Mouse (Mus musculus): ENCODE measurements at regions not wholly inside any gene's neighbourhood (a gene's known extent, or its start where the extent isn't known, plus 50 kb on each side); places are given as distances from the start of the nearest gene placed in this dataset.

DNA sequence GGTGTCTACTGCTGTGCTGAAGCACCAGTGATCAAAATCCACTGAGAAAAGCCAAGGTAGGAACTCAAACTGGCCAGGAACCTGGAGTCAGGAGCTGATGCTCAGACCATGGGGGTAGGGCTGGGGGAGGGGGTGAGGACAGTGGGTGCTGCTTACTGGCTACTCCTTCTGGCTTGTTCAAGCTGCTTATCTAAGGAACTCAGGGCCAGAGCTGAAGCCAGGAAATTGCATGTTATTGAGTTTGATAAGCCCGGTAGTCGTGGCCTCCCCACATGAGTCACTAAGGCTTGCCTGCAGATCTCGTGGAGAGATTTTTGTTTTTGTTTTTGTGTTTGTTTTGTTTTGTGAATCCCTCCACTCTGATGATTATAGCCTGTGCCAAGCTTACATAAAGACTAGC is 65.9 kb downstream of the Tmem215 start:
- no peak for DNase-seq (ENCODE audit: low spot score in 2 of 2)

- no peak for DNase-seq (ENCODE audit: low spot score in 2 of 2)
These were observed 71.4 kb downstream of the Tmem215 start for GRCm38 (mm10) chr4:40543085-40544048.

GRCm38 (mm10) chr4:40544056-40544455 is 72.1 kb downstream of the Tmem215 start:
- peak in 1 of 2 experiments; percentile 38 for DNase-seq (ENCODE audit: low spot score in 2 of 2)

DNA sequence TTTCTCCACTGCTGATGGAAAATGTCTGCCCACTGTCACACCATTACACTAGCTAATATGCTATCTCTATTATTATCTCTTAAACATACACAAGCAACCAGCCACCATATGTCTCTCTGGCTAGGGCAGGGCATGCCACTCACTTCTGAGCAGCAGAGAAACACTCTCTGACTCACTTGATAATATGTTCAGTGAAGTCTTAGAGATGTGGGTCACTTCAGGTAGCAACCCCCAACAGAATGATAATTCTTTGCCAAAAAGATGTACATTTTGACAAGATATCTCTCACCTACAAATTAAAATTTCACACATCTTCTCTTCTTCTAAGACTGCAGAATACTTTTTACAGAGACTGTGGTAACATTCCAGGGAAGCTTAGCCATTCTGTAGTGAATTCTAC is 72.8 kb downstream of the Tmem215 start:
- DNase-seq (ENCODE audit: low spot score in 2 of 2): no peak

DNA sequence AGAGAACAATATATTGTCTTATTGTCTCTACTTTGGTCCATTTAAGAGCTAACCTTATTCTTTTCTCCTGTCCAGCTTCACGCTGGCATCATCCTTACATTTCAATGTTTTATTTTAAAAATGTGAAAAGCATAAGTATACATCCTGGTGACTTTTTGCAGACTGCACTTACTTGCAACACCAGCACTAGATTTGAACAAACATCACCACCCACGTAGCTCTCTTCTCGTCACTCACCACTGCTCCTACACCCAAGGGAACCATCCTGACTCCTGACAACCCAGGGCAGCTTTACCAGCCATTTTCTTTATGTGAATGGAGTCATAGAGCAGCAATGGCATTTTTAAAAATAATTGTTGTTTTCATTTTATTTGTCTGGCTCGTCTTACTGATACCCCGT is 73.7 kb downstream of the Tmem215 start:
- DNase-seq (ENCODE audit: low spot score in 2 of 2): no peak

GRCm38 (mm10) chr4:40559824-40560223 is 87.8 kb downstream of the Tmem215 start:
- DNase-seq (ENCODE audit: low spot score in 2 of 2): no peak

DNA sequence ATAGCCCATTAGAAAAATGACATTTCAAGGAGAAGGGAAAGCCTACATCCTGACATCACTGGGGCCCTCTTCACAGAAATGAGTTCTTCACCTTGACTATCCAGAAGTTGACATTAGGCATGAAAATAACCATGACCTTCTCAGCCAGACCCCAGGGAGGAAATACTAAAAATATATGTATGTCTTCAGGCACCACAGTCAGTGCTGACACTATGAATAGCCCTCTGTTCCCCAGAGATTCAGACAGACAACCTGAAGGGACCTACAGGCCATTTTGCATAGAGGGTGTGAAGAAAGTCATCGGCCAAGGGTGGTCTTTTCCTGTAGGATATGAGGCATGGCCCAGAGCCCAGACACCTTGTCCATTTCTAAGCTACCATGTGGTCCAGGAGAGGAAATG is 101.3 kb downstream of the Tmem215 start:
- DNase-seq (ENCODE audit: low spot score in 2 of 2): no peak

GRCm38 (mm10) chr4:40575951-40576350 is 104.0 kb downstream of the Tmem215 start:
- no peak for DNase-seq (ENCODE audit: low spot score in 2 of 2)

- DNase-seq (ENCODE audit: low spot score in 2 of 2): no peak
These were observed 112.5 kb downstream of the Tmem215 start for GRCm38 (mm10) chr4:40584436-40584835.

GRCm38 (mm10) chr4:40584940-40585571 is 113.1 kb downstream of the Tmem215 start:
- peak; percentile 69 to 78 for DNase-seq (ENCODE audit: low spot score in 2 of 2)

DNA sequence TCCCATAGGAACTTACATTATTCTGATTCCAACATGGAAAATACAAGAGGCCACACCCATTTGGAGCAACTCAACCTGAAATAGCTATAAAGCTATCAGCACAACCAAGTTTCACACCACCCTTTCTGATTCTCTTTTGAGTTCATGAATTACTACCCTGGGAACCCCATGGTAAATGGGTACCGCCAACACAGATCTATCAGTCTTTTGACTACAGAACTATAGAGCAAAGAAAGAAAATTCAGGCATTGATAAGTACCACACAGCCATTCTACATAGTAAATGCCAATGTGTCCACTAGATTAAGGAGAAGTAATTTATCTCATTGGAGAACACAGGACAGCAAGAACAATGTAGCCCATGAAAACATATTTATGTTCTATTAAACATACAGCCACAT is 114.1 kb downstream of the Tmem215 start:
- DNase-seq (ENCODE audit: low spot score in 2 of 2): no peak

GRCm38 (mm10) chr4:40587254-40587653 is 115.3 kb downstream of the Tmem215 start:
- no peak for DNase-seq (ENCODE audit: low spot score in 2 of 2)

DNA sequence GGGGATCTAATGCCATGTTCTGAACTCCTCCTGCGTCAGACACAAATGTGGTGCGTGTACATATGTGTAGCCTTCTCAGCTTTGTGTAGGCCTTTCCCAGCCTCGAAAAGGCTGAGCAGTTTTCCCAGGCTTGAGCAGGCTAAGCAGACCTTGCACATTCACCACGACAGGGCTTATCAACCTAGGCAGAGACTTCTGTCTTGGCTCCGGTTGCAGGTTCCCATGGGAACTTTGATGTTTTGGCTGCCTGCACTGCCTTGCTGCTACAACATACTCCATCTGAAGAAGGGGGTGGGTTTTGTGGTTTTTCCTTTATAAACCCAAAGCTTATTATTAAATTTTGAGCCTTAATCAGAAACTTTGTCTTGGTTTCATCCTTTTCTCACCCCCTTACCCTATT is 109.2 kb downstream of the Aptx start:
- DNase-seq (ENCODE audit: low spot score in 2 of 2): peak; percentile 33 to 52

DNA sequence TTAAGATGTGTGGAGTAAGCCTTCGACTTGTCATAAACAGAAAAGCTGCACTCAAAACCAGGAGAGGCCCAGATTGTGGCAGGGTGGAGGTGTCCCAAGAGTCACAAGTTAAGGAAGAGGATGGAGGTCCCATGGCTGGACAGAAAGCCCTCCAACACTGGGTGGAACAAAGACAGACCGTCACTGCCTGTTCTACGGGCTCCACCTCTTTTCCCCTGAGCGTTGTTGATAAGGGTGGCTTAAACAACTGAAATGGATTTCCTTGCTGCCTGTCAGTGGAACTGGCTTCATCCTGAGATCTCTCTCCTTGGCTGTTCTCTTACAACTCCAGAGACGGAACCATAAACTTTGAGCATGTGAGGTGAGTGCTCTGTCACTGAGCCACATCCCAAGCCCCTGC is 78.0 kb downstream of the Aptx start:
- no peak for DNase-seq (ENCODE audit: low spot score in 2 of 2)

- DNase-seq (ENCODE audit: low spot score in 2 of 2): no peak
These were observed 77.1 kb downstream of the Aptx start for GRCm38 (mm10) chr4:40625911-40626310.

Data from right cerebral cortex, postnatal 10 days (tissue).